Mouse (Mus musculus) small intestine, adult 2 months (tissue): ENCODE results near the gene Sox18.

Experiments used
- CTCF ChIP-seq: fragments of 200-500 bp; IDR thresholded peaks from 2 replicates; pipeline ENCODE4 v1.5.1; 2012; ENCODE audit warnings: low read depth, mild to moderate bottlenecking, control low read depth, inconsistent platforms, low read length, moderate library complexity, mixed read lengths; ENCODE audit not compliant: insufficient replicate concordance, insufficient read length; ENCODE audit errors: extremely low read depth
- POLR2A ChIP-seq: fragments of 200-500 bp; IDR thresholded peaks from 2 replicates; pipeline ENCODE4 v1.6.1; 2012; ENCODE audit warnings: low read depth, mild to moderate bottlenecking, control low read depth, inconsistent platforms, low read length, moderate library complexity

GRCm38 (mm10) chr2:181662620-181663297 is 8.7 kb downstream of the Sox18 start:
- TF ChIP-seq POLR2A (no peak), CTCF (no peak)
